Comparison of ENCODE assay signal across 22 mouse cellular contexts in genomic region chr5:117025689-117026383, GRCm38 (mm10).
DNase-seq lines count a peak whose midpoint lies in the region; ATAC-seq lines count a peak whose summit lies in the region.
"Had no signal": no experiment of that assay in that cellular context is flagged by ENCODE, and none has a peak within 500 bp of the region (broad histone marks: within the 10 kb centered on the region; RNA-seq: fewer than 3 reads in every experiment).

No protein-coding gene starts in this region.

- intact Hi-C loops in heart, postnatal 25 days (cut with DNase I): no loop called here

- peak; percentile 52 to 66 for DNase-seq in cerebellum, postnatal 25 days
- DNase-seq in cerebellum, postnatal 4 days (ENCODE audit: low spot score in 2 of 2): no peak
- DNase-seq in heart, adult 11 months: peak; percentile 53
- DNase-seq in heart, postnatal 25 days (ENCODE audit: low spot score): no peak
- peak; percentile 24 for DNase-seq in midbrain, embryonic 14.5 days
- no peak for DNase-seq in midbrain, embryonic 10.5 days (ENCODE audit: low spot score)
- DNase-seq in brain, adult 2 months (ENCODE audit: low read depth, low spot score): peak; percentile 59
- no peak for DNase-seq in embryo, embryonic 10 days (ENCODE audit: low spot score)
- DNase-seq: adrenal gland, postnatal 14 days; cerebellum, adult 9-10 months; embryo, embryonic 11 days; heart, postnatal 10 days; kidney, adult 18-20 months; kidney, postnatal 25 days; liver; lung, adult 2 months had no signal

- 89% methylated on average over 13 of the region's 13 CpGs for WGBS in midbrain, embryonic 14.5 days
- WGBS in midbrain, embryonic 10.5 days: 87% methylated on average over 13 of the region's 13 CpGs

- no peaks in the 10 kb centered on the region for H3K4me1 ChIP-seq in midbrain, embryonic 14.5 days (ENCODE audit: control insufficient read depth, insufficient read depth, low read length)
- H3K4me1 ChIP-seq in midbrain, embryonic 10.5 days: no peaks in the 10 kb centered on the region
- H3K4me1 ChIP-seq: embryonic facial prominence, embryonic 12.5 days; heart, embryonic 13.5 days; kidney, embryonic 15.5 days had no signal

- H3K4me3 ChIP-seq in midbrain, embryonic 14.5 days (replicated peaks; ENCODE audit: low read depth, low read length): no peak overlapping the region
- no peak overlapping the region for H3K4me3 ChIP-seq in midbrain, embryonic 10.5 days
- H3K4me3 ChIP-seq: embryonic facial prominence, embryonic 12.5 days; heart, embryonic 13.5 days; kidney, embryonic 15.5 days had no signal

- no peaks in the 10 kb centered on the region for H3K27me3 ChIP-seq in midbrain, embryonic 14.5 days (ENCODE audit: control insufficient read depth, insufficient read depth, low read length)
- H3K27me3 ChIP-seq in midbrain, embryonic 10.5 days (ENCODE audit: low read depth, poor library complexity, severe bottlenecking): no peaks in the 10 kb centered on the region
- H3K27me3 ChIP-seq: embryonic facial prominence, embryonic 12.5 days; heart, embryonic 13.5 days; kidney, embryonic 15.5 days had no signal

- no peaks in the 10 kb centered on the region for H3K9me3 ChIP-seq in midbrain, embryonic 14.5 days (ENCODE audit: control insufficient read depth, low read length)
- H3K9me3 ChIP-seq in midbrain, embryonic 10.5 days (replicated peaks): peaks cover 9% of the 10 kb centered on the region; the same call in 1 of the 2 replicates
- H3K9me3 ChIP-seq: embryonic facial prominence, embryonic 12.5 days; kidney, embryonic 15.5 days had no signal

- ATAC-seq in midbrain, embryonic 14.5 days (ENCODE audit: low FRiP score, low TSS enrichment): no peak
- ATAC-seq: CD4-positive, CD25-positive, alpha-beta regulatory T cell, adult 4 months had no signal

- no peak overlapping the region for H3K27ac ChIP-seq in midbrain, embryonic 14.5 days (replicated peaks; ENCODE audit: low read depth, low read length)
- H3K27ac ChIP-seq in midbrain, embryonic 10.5 days (replicated peaks): no peak overlapping the region
- H3K27ac ChIP-seq: embryonic facial prominence, embryonic 12.5 days; heart, embryonic 13.5 days; kidney, embryonic 15.5 days; liver, embryonic 14.5 days had no signal

- H3K9ac ChIP-seq in midbrain, embryonic 14.5 days (replicated peaks; ENCODE audit: low read length): no peak overlapping the region
- H3K9ac ChIP-seq: embryonic facial prominence, embryonic 12.5 days; heart, embryonic 13.5 days; kidney, embryonic 15.5 days; liver, embryonic 14.5 days had no signal

- no peaks in the 10 kb centered on the region for H3K36me3 ChIP-seq in midbrain, embryonic 14.5 days (ENCODE audit: control insufficient read depth, insufficient read depth, low read length)
- no peaks in the 10 kb centered on the region for H3K36me3 ChIP-seq in midbrain, embryonic 10.5 days
- H3K36me3 ChIP-seq: embryonic facial prominence, embryonic 12.5 days; heart, embryonic 13.5 days; kidney, embryonic 15.5 days had no signal

- H3K4me2 ChIP-seq in midbrain, embryonic 14.5 days (ENCODE audit: low read length): no peak overlapping the region
- H3K4me2 ChIP-seq: embryonic facial prominence, embryonic 12.5 days; heart, embryonic 13.5 days; kidney, embryonic 15.5 days; midbrain, embryonic 11.5 days had no signal

Comparison
In these comparisons a context has a peak if more than half of its experiments do, and no peak if none do; other contexts are left out.
1. DNase-seq: peak in cerebellum, postnatal 25 days (2 of 2), heart, adult 11 months (single experiment), midbrain, embryonic 14.5 days (single experiment) and brain, adult 2 months (single experiment); none in cerebellum, postnatal 4 days (0 of 2), heart, postnatal 25 days (single experiment), midbrain, embryonic 10.5 days (single experiment) and embryo, embryonic 10 days (single experiment).